Mouse (Mus musculus) adrenal gland, adult (tissue): ENCODE results near the gene Tmed10.

Experiments used
- DNase-seq, 2 experiments: peaks; one replicate each; pipeline ENCODE4 v3.0.0; 2022 to 2023; ENCODE audit warnings: low spot score in 1 of 2; ENCODE audit not compliant: inconsistent age in 2 of 2

The Tmed10 gene

DNA sequence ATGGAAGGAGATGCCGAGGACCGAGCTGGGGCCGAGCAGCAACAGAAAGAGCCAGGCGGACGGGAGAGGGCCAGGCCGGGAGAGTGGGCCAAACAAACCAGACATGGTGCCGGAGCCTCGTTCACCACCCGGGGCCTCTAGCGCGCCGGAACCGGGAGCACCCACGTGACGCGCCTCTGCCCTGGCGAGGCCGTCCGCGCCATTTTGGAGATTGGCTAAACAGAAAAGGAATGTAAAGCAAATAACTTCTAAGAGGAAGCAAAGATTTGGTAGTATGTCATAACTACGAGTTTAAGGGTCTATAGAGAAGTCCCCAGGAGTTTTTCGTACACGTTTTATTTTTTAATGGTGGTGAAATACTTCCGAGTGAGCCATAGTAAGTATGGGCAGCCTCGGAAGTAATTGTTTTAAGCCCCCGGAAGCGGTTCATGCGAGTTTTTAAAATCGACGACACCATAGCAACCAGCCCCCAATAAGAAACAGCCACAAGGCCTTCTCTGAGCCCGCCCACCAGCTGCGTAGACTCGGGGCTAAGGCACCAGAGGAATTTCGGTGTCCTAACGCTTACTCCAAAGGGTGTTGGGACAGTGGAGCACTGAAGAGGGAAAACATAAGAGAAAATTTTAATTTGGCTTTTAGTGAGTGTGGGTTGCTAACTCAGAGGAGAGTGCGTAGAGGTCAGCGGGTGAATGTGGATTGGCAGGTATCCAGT, at the start of gene Tmed10:
Gene Tmed10, minus strand, starts transcription at position 287 of the 712 bp plus-strand sequence.
- peak; percentile 93 to 98 for DNase-seq

DNA sequence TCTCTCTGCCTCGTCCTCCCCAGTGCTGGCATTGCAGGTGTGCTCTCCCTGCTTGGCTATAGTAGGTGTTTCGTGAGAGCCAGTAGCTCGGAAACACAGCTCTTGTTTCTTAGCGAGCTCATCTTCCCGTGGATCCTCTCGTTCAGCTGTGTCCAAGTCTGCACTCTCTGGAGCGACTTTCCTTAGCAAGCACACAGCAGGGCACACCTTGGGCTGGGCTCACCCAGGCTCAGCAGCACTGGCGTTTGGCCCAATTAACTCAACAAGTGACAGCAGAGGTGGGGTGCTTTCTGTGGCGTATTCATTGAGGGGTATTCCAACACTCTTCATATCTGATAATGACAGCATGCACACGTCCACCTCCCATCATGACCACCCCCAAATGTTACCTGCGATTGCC, 48.6 kb upstream of the Tmed10 start:
- no peak for DNase-seq

DNA sequence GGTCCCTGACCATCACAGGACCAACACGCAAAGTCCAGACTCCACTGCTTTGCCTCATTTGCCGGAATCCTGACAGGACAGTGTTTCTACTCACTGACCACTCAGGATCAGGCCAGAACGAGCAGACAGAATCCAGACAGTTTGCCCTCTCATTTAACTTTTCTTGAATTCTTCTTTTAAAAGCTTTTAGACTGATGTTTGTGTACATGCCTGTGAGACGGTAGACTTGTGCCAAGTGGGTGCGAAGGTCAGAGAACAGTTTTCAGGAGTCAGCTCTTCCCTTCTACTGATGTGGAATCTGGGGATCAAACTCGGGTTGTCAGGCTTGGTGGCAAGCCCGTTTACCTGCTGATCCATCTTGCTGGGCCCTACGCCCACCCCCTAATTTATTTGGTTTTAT, 47.9 kb upstream of the Tmed10 start:
- no peak for DNase-seq

DNA sequence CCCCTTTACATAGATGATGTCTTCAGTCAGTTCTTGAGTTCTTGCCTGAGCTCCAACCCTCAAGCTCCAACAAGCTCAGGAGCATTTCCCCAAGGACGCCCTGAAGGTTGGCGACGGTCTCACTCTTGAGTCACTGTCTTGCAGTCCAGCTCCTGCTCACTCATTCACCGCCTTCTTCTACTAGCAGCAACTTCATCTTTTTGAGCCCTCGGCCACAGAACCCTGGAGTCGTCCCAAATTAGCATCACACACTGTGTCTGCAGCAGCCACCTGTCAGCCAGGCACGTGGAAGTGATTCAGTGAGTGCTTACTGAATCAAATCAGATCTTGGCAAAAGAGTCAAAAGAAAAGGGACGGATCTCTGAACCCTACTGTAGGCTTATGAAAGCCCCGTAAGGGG, 46.3 kb upstream of the Tmed10 start:
- peak; percentile 23 to 65 for DNase-seq

DNA sequence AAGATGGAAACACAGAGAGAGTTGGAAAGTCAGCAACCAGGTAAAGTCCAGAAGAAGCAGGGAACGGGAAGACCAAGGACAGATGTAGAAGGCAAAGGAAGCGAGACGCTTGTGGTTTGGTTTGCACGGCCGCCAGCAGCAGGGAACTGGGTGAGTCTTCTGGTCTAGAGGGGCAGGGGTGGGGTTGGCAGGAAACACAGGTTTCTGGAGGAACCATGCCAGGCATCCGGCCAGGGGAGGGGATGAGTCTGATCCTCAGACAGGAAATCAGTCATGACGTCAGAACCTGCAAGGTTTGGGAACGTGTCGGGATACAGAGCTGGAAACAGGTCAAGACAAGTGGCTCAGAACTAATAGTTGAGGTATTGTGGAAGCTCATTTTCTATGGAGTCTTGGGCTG, 43.2 kb upstream of the Tmed10 start:
- peak; percentile 49 to 70 for DNase-seq

DNA sequence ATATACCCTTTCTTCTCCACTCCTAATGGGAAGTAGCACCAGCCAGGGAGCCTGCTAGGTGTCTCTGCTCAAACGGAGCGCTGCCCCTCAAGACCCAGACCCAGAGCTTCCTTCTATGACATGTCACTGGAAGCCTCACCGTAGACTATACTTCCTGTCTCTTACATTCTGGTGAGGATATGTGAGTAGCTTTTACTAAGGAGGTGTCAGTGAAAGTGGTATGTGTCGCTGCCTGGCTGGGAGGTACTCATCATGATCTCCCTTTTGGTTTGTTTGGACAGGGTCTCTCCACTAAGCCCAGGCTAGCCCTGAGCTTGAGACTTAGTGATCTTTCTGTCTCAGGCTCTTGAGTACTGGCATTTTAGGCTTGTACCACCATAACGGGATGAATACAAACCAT, 41.7 kb upstream of the Tmed10 start:
- DNase-seq: no peak

DNA sequence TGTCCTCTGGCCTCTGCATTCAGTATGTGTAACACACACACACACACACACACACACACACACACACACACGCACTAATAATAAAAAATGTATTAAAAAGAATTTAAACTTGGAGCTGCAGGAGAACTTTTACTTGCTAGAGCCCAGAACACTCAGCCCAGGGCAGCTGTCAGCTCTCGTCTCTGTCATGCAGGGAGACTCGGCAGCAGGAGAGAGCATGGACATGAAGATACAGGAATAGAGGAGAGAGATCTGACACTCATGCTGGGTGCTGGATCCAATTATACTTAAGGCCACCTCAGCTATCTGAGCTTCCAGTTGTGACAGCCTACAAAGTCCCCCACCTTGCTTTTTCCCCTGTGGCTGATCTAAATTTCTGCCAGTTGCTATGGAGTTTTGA, 41.2 kb upstream of the Tmed10 start:
- no peak for DNase-seq

DNA sequence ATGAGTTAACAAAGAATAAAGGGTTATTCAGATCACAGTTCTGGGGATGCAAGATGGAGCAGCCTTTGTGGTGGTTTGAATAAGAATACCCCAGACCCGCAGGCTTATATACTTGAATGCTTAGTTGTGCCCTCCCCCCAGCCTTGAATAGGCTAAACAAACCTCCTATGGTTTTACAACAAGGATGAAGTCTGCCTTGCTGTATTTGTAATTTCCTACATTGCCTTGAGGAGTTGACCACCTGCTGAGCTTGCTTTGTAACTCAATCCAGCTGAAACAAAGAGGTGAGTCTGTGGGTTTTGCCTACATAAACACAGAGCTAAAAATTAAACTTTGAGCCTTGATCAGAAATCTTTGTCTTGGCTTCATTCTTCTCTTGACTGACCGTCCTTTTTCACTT, 36.5 kb upstream of the Tmed10 start:
- DNase-seq: no peak

DNA sequence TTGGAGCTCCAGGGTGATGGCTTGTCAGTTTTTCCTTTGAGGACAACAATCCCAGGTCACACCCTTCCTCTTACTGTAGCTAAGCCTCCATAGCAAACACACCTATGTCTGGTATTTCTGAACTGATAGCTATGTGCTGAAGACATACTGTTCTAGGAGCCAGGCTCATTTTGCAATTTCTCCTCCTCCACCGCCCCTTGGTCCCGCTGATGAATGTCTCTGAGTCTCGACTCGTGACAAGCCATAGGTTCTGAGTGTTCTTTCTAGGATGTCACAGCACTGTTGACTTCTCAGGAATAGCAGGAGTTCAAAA, 23.3 kb upstream of the Tmed10 start:
- DNase-seq: peak; percentile 46 to 82

DNA sequence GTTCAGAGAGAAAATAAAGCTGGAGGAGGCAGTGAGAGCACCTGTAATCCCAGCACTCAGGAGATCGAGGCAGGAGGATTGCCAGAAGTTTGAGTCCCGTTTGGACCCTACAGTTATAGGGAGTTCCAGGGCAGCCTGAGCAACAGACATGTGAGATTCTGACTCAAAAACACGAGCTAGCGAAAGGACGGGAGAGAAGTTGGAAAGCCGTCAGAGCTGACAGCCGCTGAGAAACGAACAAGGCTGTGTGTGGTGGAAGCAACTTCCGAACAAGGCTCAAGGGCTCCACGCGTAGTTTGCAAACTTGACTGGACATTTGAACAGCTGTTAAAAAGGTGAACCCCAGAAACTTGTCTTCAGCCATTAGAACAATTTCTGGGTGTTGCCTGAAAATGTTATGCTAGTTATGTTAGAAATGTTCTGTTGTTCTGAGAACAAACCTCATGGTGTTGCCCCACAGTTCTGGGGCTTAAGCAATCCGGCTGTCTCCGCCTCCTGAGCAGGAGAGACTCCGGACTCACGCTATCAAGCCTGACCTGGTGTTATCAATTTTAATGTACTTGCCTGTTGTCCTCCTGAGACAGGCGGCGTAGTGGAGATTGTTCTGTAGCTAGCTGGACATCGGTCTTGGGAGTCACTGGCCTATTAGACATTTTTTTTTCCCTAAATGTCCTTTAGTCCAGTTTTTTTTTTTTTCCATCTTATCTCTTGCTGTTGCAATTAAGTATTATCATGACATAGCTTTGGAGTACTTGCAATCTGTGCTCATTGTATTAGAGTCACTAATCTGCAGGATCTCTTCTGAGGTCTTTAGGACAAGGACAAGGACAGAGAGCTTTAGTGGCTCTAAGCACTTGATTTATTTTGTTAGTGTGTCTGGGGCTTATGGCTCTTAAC, 22.7 kb upstream of the Tmed10 start:
- DNase-seq: peak; percentile 38 to 90

DNA sequence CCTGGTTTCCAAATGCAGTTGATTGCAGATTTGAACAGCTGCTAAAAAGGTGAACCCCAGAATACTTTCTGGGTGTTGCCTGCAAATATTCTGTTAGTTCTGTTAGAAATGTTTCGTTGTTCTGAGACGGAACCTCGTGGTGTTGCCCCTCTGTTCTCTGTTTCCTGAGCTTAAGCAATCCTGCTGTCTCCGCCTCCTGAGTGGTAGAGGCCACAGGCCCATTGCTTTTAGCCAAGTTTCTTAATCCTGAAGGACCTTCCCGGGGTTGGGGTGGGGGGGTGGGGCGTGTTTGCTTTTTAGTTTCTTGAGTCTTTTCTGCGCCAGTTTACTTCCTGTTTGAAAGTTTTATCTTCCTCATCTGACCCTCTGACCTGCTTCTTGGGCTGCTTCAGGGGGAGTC, 19.3 kb upstream of the Tmed10 start:
- DNase-seq: peak in 1 of 2 experiments; percentile 65

DNA sequence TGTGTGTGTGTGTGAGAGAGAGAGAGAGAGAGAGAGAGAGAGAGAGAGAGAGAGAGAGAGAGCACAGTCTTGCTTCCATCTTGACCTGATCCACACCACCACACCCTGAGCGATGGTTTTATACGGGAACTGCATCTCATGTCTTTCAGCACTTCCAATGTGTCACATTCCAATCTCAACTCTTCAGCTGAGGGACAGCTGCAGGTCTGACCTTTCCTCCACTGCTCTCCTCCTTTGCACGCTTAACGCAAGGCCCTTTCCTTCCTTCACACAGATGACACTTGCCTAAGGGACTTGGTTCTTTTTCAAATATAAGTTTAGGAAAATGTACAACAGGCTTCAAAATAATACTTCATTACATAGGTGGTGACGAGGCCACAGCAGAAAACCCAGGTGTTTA, 18.9 kb upstream of the Tmed10 start:
- DNase-seq: no peak

DNA sequence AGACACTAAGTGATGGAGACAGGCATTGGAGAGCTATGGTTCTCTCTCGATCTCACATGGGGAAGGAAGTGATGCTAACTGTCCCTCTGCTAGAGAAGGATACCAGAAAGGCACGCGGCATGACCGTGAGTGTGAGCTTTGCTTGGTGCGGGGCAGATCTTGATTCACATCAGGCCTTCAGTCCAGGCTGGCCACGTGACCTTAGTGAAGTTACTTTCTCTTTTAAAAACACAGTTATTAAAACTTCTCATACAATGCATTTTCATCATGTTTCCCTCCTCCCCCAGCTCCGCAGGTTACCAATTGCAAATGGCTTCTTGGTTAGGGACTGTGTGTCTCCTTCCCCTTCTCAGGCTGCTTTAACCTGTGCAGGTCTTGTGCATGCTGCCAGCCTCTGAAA, 16.5 kb upstream of the Tmed10 start:
- peak in 1 of 2 experiments; percentile 23 for DNase-seq

DNA sequence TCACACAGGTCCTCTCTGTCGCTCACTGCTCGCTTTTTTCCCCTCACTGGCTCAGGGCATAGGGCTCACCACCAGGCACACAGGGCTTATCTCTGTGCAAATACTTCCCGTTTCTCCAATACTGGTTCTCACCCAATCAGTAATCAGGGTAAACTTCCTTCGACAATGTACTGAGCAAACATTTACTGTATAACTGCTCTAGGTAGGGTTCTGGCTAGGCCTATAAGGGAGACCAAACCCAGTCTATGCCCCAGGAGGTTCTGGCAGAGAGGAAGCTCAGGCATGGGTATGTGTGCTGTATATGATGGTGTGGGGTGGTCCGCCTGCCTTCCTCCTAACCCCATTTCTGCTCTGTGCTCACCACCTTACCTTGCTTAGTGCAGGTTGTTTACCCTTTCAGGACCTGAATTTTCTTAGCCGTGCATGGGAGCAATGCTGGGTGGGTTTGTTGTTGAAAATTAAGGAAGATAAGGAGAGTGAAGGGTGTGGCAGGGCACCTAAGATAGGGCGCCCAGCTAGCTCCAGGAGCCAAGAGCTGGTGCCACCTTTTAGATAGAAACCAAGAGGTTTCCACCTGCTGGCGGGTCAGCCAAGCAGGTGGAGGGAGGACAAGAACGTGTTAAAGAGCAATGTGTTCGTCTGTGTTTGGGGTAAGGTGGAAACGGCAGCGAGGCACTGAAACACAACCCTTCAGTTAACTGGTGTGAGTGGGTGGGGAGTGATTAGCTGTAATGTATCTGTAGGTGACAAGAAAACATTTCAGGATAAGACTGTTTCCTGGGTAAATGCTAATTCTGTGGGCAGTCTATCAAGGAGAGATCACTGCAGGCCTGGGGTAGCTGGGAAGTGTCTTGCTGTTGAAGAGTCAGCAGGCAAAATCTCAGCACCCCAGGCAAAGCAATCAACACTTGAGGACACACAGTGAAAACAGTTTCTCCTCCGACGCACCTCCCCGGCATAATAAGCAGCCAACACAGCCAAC, 14.8 kb upstream of the Tmed10 start:
- DNase-seq: no peak

DNA sequence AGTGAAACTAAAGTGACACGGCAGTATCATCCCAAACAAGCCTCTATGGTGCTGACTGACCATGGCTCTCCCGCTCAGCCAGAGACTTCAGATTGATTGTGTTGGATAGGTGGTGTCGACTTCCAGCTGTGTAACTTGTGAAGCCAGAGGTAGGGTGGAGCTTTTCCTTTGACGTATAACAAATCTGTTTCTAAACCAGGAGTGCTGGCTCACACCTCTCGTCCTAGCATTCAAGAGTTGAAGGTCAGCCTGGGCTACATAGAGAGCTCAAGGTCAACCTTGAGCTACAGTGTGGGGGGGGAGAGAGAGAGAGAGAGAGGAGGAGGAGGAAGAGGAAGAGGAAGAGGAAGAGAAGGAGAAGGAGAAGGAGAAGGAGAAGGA, 11.3 kb upstream of the Tmed10 start:
- no peak for DNase-seq

DNA sequence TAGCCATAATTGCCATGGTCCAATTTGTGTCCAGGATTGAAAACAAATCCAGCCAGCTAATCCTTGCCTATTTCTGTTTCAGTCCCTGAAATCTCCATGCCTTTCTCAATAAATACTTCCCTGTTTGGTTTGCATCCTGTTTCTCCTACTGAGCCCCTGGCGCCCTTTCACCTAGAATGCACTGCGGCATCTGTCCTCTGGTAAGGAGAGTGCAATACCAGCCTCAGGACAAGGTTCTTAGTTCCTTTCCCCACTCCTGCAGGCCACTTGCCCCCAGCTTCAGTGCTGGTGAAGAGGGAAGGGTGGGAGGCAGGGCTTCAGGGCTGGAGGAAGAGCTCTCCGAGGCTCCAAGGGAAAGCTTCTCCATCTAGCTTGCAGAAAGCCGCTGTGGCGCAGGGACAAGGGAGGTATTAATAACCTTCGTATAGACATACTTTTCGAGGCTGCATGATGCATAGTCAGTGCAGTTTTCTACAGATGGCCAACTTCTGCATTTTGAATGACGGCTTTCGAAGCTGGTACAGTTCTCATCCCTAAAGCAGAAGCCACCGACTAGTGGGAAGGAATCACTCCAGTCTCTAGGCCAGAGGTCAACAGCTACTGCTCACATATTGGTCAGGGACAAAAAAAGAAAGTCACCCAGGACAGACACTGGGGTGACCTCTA, 10.8 kb upstream of the Tmed10 start:
- peak in 1 of 2 experiments; percentile 63 for DNase-seq

DNA sequence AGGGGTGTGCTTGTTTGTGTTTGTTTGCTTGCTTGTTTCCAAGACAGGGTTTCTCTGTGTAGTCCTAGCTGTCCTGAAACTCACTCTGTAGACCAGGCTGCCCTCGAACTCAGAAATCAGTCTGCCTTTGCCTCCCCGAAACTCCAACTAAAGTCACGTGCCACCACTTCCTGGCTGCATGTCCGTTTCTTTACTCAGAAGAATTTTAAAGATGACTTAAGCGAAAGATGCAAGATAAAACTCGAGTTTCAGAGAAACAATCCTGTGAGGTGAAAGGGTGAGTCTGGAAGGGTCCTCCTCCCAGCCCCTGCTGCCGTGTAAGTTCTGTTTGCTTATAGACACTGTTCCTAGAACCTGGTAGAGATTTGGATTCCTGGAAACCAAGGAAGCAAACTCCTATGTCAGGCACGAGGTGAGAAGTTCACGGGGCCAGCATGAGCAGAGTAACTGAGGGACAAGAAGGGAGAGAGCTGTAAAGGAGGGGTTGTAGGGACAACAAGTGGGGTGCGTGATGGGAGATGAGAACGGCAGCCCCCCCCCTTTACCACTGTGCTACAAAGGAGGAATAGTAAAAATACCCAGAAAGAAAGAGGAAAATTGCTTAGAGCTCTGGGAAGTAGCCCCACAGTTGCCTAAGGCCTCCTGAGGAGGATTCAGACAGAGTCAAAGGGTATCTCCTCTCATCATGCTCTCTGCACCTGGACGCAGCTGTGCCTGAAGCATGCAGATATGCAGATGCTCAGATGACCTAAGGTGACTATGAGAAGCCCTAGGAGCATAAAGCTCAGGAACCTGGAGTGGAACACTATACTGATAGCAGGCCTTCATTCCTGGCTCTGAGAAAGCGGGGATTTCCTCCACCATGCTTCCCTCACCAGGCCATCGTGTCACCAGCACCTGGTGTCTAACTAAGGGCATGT, 8.4 kb upstream of the Tmed10 start:
- no peak for DNase-seq

DNA sequence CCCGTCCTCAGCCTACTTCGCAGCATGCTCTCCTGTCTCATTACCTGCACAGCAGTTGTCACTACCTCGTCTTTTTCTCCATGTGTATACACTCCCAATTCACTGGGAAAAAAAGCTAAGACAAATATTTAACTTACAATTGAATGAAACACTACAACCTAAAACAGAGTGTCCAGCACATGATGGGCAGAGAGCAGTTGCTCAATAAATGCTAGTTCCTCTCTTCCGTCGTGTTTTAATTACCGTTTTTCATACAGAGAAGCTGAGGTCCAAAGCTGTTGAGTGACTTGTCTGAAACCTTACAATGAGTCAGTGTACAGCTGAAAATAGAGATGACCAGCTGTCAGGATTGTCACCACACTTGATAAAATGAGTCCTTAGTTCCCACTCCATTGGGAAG, 6.9 kb upstream of the Tmed10 start:
- DNase-seq: no peak

DNA sequence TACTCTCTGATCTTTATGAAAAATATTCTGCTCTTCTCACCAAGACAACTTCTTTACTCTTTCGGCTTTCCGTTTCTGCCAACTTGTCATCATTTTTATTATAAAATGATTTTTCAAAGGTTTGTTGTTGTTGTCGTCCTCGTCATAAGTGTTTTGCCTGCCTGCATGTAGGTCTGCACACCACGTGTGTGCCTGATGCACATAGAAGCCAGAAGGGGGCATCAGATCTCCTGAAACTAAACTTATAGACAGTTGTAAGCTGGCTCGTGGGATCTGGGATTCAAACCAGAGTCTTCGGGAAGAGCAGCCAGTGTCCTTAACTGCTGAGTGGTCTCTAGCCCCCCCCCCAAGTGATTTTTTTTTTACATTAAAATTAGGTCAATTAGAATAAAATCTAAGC, 6.3 kb upstream of the Tmed10 start:
- no peak for DNase-seq

DNA sequence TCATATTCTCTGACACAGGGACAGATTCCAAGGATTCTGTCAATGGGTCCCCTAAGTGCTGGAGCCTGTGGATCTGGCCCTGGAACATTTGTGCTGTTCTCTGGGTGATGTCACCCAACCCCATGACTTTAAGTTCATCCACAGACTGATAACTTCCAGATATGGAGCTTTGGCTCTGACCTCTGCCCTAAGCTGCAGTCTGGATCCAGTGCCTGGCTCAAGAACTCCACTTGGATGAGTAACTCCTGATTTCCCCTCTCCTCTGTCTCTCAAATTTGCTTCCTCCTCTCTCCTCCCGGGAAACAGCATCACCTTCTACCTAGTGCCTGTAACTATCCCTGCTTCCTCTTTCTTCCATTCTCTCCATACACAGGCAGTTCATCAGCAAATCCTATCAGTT, 5.7 kb upstream of the Tmed10 start:
- DNase-seq: no peak
